Mouse (Mus musculus): ENCODE data around the gene Phactr3. TPM values are rescaled to one million over a fixed set of nuclear protein-coding genes. Genes with fewer than 3 reads are reported as not detected.

Phactr3 gene
- polyA plus RNA-seq, 1 experiment from 2014 or later, result 0.16 TPM

GRCm38 (mm10) chr2:178121946-178122665 lies 3.3 kb downstream of the Phactr3 start:
- Histone ChIP-seq H3K4me1 (replicated peaks) (0 out of 2 replicates have a peak, but pooled peaks cover 4% of the 10 kb centered on the region), H3K9me3 (replicated peaks) (no peaks in the 10 kb centered on the region), H3K36me3 (replicated peaks) (no peaks in the 10 kb centered on the region), H3K4me3 (replicated peaks) (no peak overlapping the region), H3K4me2 (no peak overlapping the region), H3K9ac (no peak overlapping the region), H3K27ac (replicated peaks) (no peak overlapping the region), H3K27me3 (peaks cover 27% of the 10 kb centered on the region)
- no peak for ATAC-seq (ENCODE audit: insufficient read depth)
- 35% methylated on average over 4 of the region's 4 CpGs for WGBS (ENCODE audit: insufficient replicate concordance)

DNA sequence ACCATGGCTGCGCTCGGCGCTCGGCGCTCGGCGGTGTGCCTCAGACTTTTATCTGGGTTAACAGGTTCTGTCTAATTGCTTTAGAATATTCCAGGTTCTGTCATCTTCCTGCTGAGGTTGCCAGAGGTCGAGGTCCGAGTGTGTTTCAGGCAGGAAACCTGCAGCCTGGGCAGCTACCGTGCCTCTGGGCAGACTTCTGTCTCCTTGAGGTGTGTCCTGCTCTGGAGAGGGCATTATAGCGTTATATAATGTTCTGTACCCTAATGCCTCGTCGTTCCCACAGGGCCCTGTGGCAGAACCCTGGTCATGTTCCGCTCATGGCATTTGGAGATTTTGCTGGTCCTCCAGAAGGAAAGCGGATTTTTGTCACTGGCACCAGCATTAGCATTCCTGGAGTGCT lies 4.7 kb downstream of the Phactr3 start:
- Histone ChIP-seq H3K27ac (replicated peaks) (no peak overlapping the region), H3K9ac (no peak overlapping the region), H3K4me2 (no peak overlapping the region), H3K36me3 (replicated peaks) (no peaks in the 10 kb centered on the region), H3K27me3 (peaks cover 22% of the 10 kb centered on the region), H3K9me3 (replicated peaks) (no peaks in the 10 kb centered on the region), H3K4me1 (replicated peaks) (0 out of 2 replicates have a peak, but pooled peaks cover 4% of the 10 kb centered on the region), H3K4me3 (replicated peaks) (no peak overlapping the region)
- WGBS (ENCODE audit: insufficient replicate concordance), result 57% methylated on average over 15 of the region's 15 CpGs
- no peak for ATAC-seq (ENCODE audit: insufficient read depth)

DNA sequence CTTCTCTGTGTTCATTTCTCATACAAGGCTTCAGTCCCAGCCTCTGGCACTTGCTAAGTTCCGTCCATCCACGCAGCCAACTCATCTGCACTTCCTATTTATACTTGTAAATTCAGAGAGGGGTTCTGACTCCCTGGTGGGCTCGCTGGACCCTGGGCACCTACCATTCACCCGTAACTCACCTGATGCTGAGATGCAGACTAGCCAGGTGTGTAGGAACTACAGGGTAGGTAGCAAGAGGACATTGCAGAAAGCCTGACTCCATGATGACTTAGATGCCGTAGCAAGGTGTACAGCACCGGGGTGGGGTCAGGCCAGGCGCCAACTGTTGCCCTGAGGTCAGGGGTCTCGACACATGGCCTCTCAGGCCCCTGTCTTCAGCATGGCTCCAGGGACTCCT lies 6.7 kb downstream of the Phactr3 start:
- WGBS (ENCODE audit: insufficient replicate concordance), result 60% methylated on average over 8 of the region's 8 CpGs
- Histone ChIP-seq H3K9me3 (replicated peaks) (no peaks in the 10 kb centered on the region), H3K27me3 (0 out of 2 replicates have a peak, but pooled peaks cover 2% of the 10 kb centered on the region), H3K9ac (no peak overlapping the region), H3K36me3 (replicated peaks) (no peaks in the 10 kb centered on the region), H3K27ac (replicated peaks) (no peak overlapping the region), H3K4me2 (no peak overlapping the region), H3K4me3 (replicated peaks) (no peak overlapping the region), H3K4me1 (replicated peaks) (no peaks in the 10 kb centered on the region)
- ATAC-seq (ENCODE audit: insufficient read depth), result no peak

GRCm38 (mm10) chr2:178126041-178126820 lies 7.5 kb downstream of the Phactr3 start:
- H3K4me3 ChIP-seq (replicated peaks), result no peak overlapping the region
- no peaks in the 10 kb centered on the region for H3K27me3 ChIP-seq
- no peak overlapping the region for H3K4me2 ChIP-seq
- ATAC-seq (ENCODE audit: insufficient read depth), result no peak
- 71% methylated on average over 7 of the region's 7 CpGs for WGBS (ENCODE audit: insufficient replicate concordance)
- H3K27ac ChIP-seq (replicated peaks), result no peak overlapping the region
- H3K36me3 ChIP-seq (replicated peaks), result no peaks in the 10 kb centered on the region
- H3K9me3 ChIP-seq (replicated peaks), result no peaks in the 10 kb centered on the region
- no peaks in the 10 kb centered on the region for H3K4me1 ChIP-seq (replicated peaks)
- no peak overlapping the region for H3K9ac ChIP-seq

GRCm38 (mm10) chr2:178128594-178128993 lies 9.8 kb downstream of the Phactr3 start:
- no peaks in the 10 kb centered on the region for H3K36me3 ChIP-seq (replicated peaks)
- no peak overlapping the region for H3K4me2 ChIP-seq
- ATAC-seq (ENCODE audit: insufficient read depth), result no peak
- H3K27me3 ChIP-seq, result no peaks in the 10 kb centered on the region
- H3K4me3 ChIP-seq (replicated peaks), result no peak overlapping the region
- H3K27ac ChIP-seq (replicated peaks), result no peak overlapping the region
- WGBS (ENCODE audit: insufficient replicate concordance), result 42% methylated on average over 5 of the region's 5 CpGs
- no peak overlapping the region for H3K9ac ChIP-seq
- H3K9me3 ChIP-seq (replicated peaks), result no peaks in the 10 kb centered on the region
- no peaks in the 10 kb centered on the region for H3K4me1 ChIP-seq (replicated peaks)

GRCm38 (mm10) chr2:178129161-178129560 lies 10.4 kb downstream of the Phactr3 start:
- Histone ChIP-seq H3K27ac (replicated peaks) (no peak overlapping the region), H3K9ac (no peak overlapping the region), H3K9me3 (replicated peaks) (no peaks in the 10 kb centered on the region), H3K4me2 (no peak overlapping the region), H3K4me1 (replicated peaks) (no peaks in the 10 kb centered on the region), H3K4me3 (replicated peaks) (no peak overlapping the region), H3K27me3 (no peaks in the 10 kb centered on the region), H3K36me3 (replicated peaks) (no peaks in the 10 kb centered on the region)
- no peak for ATAC-seq (ENCODE audit: insufficient read depth)
- 58% methylated on average over 4 of the region's 4 CpGs for WGBS (ENCODE audit: insufficient replicate concordance)

GRCm38 (mm10) chr2:178129676-178130075 lies 10.9 kb downstream of the Phactr3 start:
- no peak overlapping the region for H3K27ac ChIP-seq (replicated peaks)

GRCm38 (mm10) chr2:178130536-178130935 lies 11.8 kb downstream of the Phactr3 start:
- H3K4me2 ChIP-seq, result no peak overlapping the region
- no peak overlapping the region for H3K4me3 ChIP-seq (replicated peaks)
- H3K4me1 ChIP-seq (replicated peaks), result no peaks in the 10 kb centered on the region
- H3K36me3 ChIP-seq (replicated peaks), result no peaks in the 10 kb centered on the region
- H3K9ac ChIP-seq, result no peak overlapping the region
- WGBS (ENCODE audit: insufficient replicate concordance), result 57% methylated on average over 5 of the region's 5 CpGs
- no peak overlapping the region for H3K27ac ChIP-seq (replicated peaks)
- H3K27me3 ChIP-seq, result no peaks in the 10 kb centered on the region
- ATAC-seq (ENCODE audit: insufficient read depth), result no peak
- no peaks in the 10 kb centered on the region for H3K9me3 ChIP-seq (replicated peaks)

More at GRCm38 (mm10) chr2:178129676-178130075, 10.9 kb downstream of the Phactr3 start:
- Histone ChIP-seq H3K4me1 (replicated peaks) (no peaks in the 10 kb centered on the region), H3K36me3 (replicated peaks) (no peaks in the 10 kb centered on the region), H3K4me2 (no peak overlapping the region), H3K4me3 (replicated peaks) (no peak overlapping the region), H3K9ac (no peak overlapping the region), H3K9me3 (replicated peaks) (no peaks in the 10 kb centered on the region), H3K27me3 (no peaks in the 10 kb centered on the region)
- WGBS (ENCODE audit: insufficient replicate concordance), result 74% methylated on average over 2 of the region's 2 CpGs
- ATAC-seq (ENCODE audit: insufficient read depth), result no peak

- Histone ChIP-seq H3K27ac (replicated peaks) (no peak overlapping the region), H3K9me3 (replicated peaks) (no peaks in the 10 kb centered on the region), H3K4me3 (replicated peaks) (no peak overlapping the region), H3K4me1 (replicated peaks) (no peaks in the 10 kb centered on the region), H3K4me2 (no peak overlapping the region), H3K27me3 (no peaks in the 10 kb centered on the region), H3K9ac (no peak overlapping the region), H3K36me3 (replicated peaks) (no peaks in the 10 kb centered on the region)
- WGBS (ENCODE audit: insufficient replicate concordance), result 47% methylated on average over 5 of the region's 5 CpGs
- ATAC-seq (ENCODE audit: insufficient read depth), result no peak
Observed at GRCm38 (mm10) chr2:178131011-178131410, 12.2 kb downstream of the Phactr3 start.

GRCm38 (mm10) chr2:178131606-178132365 lies 13.0 kb downstream of the Phactr3 start:
- no peaks in the 10 kb centered on the region for H3K9me3 ChIP-seq (replicated peaks)
- no peaks in the 10 kb centered on the region for H3K27me3 ChIP-seq
- no peak overlapping the region for H3K9ac ChIP-seq
- H3K4me2 ChIP-seq, result no peak overlapping the region
- no peak overlapping the region for H3K27ac ChIP-seq (replicated peaks)
- H3K4me3 ChIP-seq (replicated peaks), result no peak overlapping the region
- H3K4me1 ChIP-seq (replicated peaks), result no peaks in the 10 kb centered on the region
- H3K36me3 ChIP-seq (replicated peaks), result no peaks in the 10 kb centered on the region
- ATAC-seq (ENCODE audit: insufficient read depth), result no peak
- 67% methylated on average over 5 of the region's 5 CpGs for WGBS (ENCODE audit: insufficient replicate concordance)

- ATAC-seq (ENCODE audit: insufficient read depth), result no peak
- H3K4me3 ChIP-seq (replicated peaks), result no peak overlapping the region
- no peak overlapping the region for H3K27ac ChIP-seq (replicated peaks)
- H3K9me3 ChIP-seq (replicated peaks), result no peaks in the 10 kb centered on the region
- no peaks in the 10 kb centered on the region for H3K36me3 ChIP-seq (replicated peaks)
- H3K4me2 ChIP-seq, result no peak overlapping the region
- no peaks in the 10 kb centered on the region for H3K4me1 ChIP-seq (replicated peaks)
- WGBS (ENCODE audit: insufficient replicate concordance), result 34% methylated on average over 4 of the region's 4 CpGs
- no peaks in the 10 kb centered on the region for H3K27me3 ChIP-seq
- H3K9ac ChIP-seq, result no peak overlapping the region
Observed at GRCm38 (mm10) chr2:178135713-178136112, 16.9 kb downstream of the Phactr3 start.

Data from liver, embryonic 15.5 days (tissue).